Mouse (Mus musculus) bone marrow, adult 2 months (tissue): ENCODE measurements around the gene Litaf.

Experiments
- CTCF ChIP-seq: fragments of 200-500 bp; IDR thresholded peaks from 2 replicates; pipeline ENCODE4 v1.5.1; 2011; ENCODE audit warnings: low read length, control low read depth; ENCODE audit not compliant: control insufficient read depth, insufficient read depth
- POLR2A ChIP-seq: fragments of 200-500 bp; IDR thresholded peaks from 2 replicates; pipeline ENCODE4 v1.6.1; 2011; ENCODE audit warnings: low read depth, mild to moderate bottlenecking, control low read depth, low read length, borderline replicate concordance; ENCODE audit not compliant: control insufficient read depth

GRCm38 (mm10) chr16:11097301-11097700 is 31.3 kb upstream of the Litaf start:
- TF ChIP-seq POLR2A: no peak
- no peak for TF ChIP-seq CTCF
